Mouse (Mus musculus) embryonic fibroblast, embryonic 13.5 days (primary cell): Measurements from ENCODE around the gene Strip1.

Experiments
- CTCF ChIP-seq: IDR thresholded peaks from 2 replicates; pipeline ENCODE4 v1.5.1; 2011; ENCODE audit warnings: mild to moderate bottlenecking, control low read depth, low read length, moderate library complexity, borderline replicate concordance; ENCODE audit not compliant: insufficient read depth
- POLR2A ChIP-seq: IDR thresholded peaks from 2 replicates; pipeline ENCODE4 v1.6.1; 2011; ENCODE audit warnings: low read depth, mild to moderate bottlenecking, control low read depth, low read length, moderate library complexity

GRCm38 (mm10) chr3:107581103-107582010 is 50.1 kb downstream of the Strip1 start:
- TF ChIP-seq CTCF (no peak), POLR2A (no peak)
